Mouse (Mus musculus): Measurements from ENCODE around the gene Klhl3. TPM values are rescaled to one million over a fixed set of nuclear protein-coding genes. Genes with fewer than 3 reads are reported as not detected.
A peak's percentile ranks its signal among the peaks of the same experiment; 100 is the strongest.
"Not testable (repeated sequence)": the region's sequence is repeated elsewhere in the genome, so short reads cannot be mapped to it uniquely, and the experiment has no call there.

Klhl3 gene
- polyA plus RNA-seq, 1 experiment from 2014 or later: 1.8 TPM

DNA sequence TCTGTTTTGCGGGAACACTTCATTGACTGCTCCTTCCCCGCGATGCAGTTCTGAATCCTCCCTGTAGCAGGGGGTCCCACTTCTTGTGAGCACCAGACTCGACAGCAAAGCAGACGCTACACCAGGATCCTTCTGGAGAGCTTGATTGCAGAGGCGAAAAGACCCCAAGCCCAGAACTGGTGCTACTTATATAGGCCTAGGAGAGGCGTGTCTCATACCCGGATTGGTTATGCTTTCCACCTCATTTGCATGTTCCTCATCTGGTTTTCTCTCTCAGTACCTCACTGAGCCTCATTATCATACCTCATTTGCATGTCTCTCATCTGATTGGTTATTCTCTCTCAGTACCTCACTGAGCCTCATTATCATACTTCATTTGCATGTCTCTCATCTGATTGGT is 33.2 kb upstream of the Klhl3 start:
- H3K9me3 ChIP-seq; H3K27me3 ChIP-seq (replicated peaks; ENCODE audit: low read depth, poor library complexity, severe bottlenecking); H3K27ac ChIP-seq (replicated peaks); H3K36me3 ChIP-seq (replicated peaks); H3K4me3 ChIP-seq; DNase-seq (ENCODE audit: low spot score): not testable (repeated sequence)
- 95% methylated on average over 8 of the region's 8 CpGs for WGBS
- H3K4me1 ChIP-seq: peaks cover 12% of the 10 kb centered on the region

DNA sequence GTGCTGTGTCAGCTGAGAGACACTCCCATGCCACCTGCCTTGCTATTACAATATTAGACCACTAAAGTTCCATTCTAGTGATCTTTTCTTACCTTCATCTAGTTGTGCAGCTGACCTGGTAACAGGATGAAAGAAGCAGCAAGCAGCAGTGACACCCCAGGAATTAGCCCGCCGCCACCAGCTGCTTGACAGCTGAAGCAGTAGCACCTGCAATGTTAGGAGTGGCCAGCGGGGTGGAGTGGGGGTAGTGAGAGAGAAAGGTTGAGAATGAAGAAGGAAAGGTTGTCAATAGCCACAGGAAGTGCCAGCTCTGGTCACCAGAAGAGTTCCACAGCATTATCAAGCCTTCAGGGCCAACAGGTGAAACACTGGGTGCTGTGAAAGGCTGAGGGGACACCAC is 18.3 kb upstream of the Klhl3 start:
- Histone ChIP-seq H3K4me3 (no peak overlapping the region), H3K36me3 (replicated peaks) (peaks cover 8% of the 10 kb centered on the region), H3K27ac (replicated peaks) (no peak overlapping the region), H3K4me1 (peaks cover 12% of the 10 kb centered on the region), H3K9me3 (peaks cover 7% of the 10 kb centered on the region; the same call in 1 of the 2 replicates), H3K27me3 (replicated peaks; ENCODE audit: low read depth, poor library complexity, severe bottlenecking) (no peaks in the 10 kb centered on the region)
- 45% methylated on average over 3 of the region's 3 CpGs for WGBS
- no peak for DNase-seq (ENCODE audit: low spot score)

GRCm38 (mm10) chr13:58129687-58130246 is 16.4 kb upstream of the Klhl3 start:
- Histone ChIP-seq H3K4me1 (peaks cover 23% of the 10 kb centered on the region), H3K27me3 (replicated peaks; ENCODE audit: low read depth, poor library complexity, severe bottlenecking) (no peaks in the 10 kb centered on the region), H3K4me3 (peak overlapping the region; percentile 96), H3K27ac (replicated peaks) (peak overlapping the region; percentile 100), H3K36me3 (replicated peaks) (peaks cover 24% of the 10 kb centered on the region), H3K9me3 (no peaks in the 10 kb centered on the region)
- no peak for DNase-seq (ENCODE audit: low spot score)
- 37% methylated on average over 4 of the region's 4 CpGs for WGBS

DNA sequence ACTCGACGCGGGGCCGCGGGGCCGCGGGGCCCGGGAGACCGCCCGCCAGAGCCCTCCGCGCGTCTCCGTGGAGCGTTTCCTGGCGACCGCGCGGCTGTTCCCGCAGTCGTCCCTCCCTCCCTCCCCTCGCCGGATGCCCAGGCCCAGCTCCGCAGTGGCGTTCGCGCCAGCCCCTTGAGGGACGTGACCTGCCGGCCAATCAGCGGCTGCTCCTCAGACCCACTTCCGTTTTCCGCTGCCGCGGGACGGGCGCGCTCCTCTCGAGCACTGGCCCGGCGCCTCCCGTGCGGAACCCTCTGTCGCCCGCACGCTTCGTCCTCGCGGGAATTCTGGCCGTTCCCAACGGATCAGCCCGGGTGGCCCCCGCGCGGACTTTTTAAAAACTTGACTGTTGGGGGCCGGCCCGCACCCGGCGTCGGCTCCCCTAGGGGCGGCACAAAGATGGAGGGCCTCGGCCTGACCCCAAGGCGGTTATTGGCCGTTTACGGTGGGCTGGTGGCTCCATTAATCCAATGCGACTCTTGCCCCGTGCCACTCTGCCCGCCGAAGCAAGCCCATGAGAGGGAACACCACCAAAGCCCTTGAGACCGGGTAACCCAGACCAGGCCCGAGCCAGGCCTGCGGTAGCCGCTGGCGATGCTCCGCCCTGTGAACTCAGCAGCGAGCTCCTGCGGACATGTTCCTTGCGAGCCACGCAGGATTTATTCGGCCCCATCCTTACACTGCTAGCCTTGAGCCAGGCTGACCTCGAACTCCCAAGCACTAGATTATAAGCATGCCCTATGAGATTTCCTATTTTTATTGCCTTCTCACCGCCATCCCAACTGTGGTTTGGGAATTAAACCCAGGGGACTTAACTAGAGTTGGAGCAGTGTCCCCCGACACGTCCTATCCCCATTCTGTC is 15.6 kb upstream of the Klhl3 start:
- H3K9me3 ChIP-seq: no peaks in the 10 kb centered on the region
- peaks cover 27% of the 10 kb centered on the region for H3K36me3 ChIP-seq (replicated peaks)
- under 1% methylated on average over 83 of the region's 83 CpGs for WGBS
- peak overlapping the region; percentile 100 for H3K27ac ChIP-seq (replicated peaks)
- no peaks in the 10 kb centered on the region for H3K27me3 ChIP-seq (replicated peaks; ENCODE audit: low read depth, poor library complexity, severe bottlenecking)
- peak; percentile 96 for DNase-seq (ENCODE audit: low spot score)
- H3K4me1 ChIP-seq: peaks cover 31% of the 10 kb centered on the region
- peak overlapping the region; percentile 96 for H3K4me3 ChIP-seq

DNA sequence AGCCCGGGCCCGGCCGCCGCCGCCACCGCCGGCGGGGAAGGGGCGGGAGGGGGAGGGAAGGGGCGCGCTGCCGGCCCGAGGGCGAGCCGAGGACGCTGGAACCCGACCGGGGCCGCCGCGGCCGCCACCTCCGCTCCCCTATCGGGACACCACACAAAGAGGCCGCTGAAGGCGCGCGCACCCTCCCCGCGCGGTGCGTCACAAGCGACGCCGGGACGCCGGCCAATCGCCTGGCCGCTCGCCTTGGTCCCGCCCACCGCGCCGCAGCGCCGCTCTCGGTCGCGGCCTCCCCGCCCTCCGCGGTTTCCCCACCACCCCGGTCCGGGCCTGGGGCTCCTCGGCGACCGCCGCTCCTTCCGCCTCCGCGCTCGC is 15.0 kb upstream of the Klhl3 start, which contains the start of gene Hnrnpa0:
TSS of gene Hnrnpa0 (minus strand) at position 161 of the 372 bp plus-strand sequence.
- H3K27me3 ChIP-seq (replicated peaks; ENCODE audit: low read depth, poor library complexity, severe bottlenecking): no peaks in the 10 kb centered on the region
- peak; percentile 96 for DNase-seq (ENCODE audit: low spot score)
- peaks cover 33% of the 10 kb centered on the region for H3K4me1 ChIP-seq
- H3K4me3 ChIP-seq: peak within 1 kb of the TSS; percentile 96
- H3K27ac ChIP-seq (replicated peaks): peak within 1 kb of the TSS; percentile 100
- peaks cover 27% of the 10 kb centered on the region for H3K36me3 ChIP-seq (replicated peaks)
- H3K9me3 ChIP-seq: no peaks in the 10 kb centered on the region
- under 1% methylated on average over 62 of the region's 62 CpGs for WGBS

GRCm38 (mm10) chr13:58127766-58128361 is 14.5 kb upstream of the Klhl3 start:
- H3K4me3 ChIP-seq: peak overlapping the region; percentile 96
- no peaks in the 10 kb centered on the region for H3K9me3 ChIP-seq
- H3K27me3 ChIP-seq (replicated peaks; ENCODE audit: low read depth, poor library complexity, severe bottlenecking): no peaks in the 10 kb centered on the region
- WGBS: under 1% methylated on average over 81 of the region's 81 CpGs
- peaks cover 33% of the 10 kb centered on the region for H3K4me1 ChIP-seq
- H3K36me3 ChIP-seq (replicated peaks): peaks cover 27% of the 10 kb centered on the region
- no peak for DNase-seq (ENCODE audit: low spot score)
- peak overlapping the region; percentile 100 for H3K27ac ChIP-seq (replicated peaks)

- H3K9me3 ChIP-seq: no peaks in the 10 kb centered on the region
- DNase-seq (ENCODE audit: low spot score): peak; percentile 51
- under 1% methylated on average over 91 of the region's 92 CpGs for WGBS
- H3K27me3 ChIP-seq (replicated peaks; ENCODE audit: low read depth, poor library complexity, severe bottlenecking): no peaks in the 10 kb centered on the region
- peaks cover 33% of the 10 kb centered on the region for H3K4me1 ChIP-seq
- peaks cover 27% of the 10 kb centered on the region for H3K36me3 ChIP-seq (replicated peaks)
- peak overlapping the region; percentile 96 for H3K4me3 ChIP-seq
- H3K27ac ChIP-seq (replicated peaks): peak overlapping the region; percentile 100
These were observed 13.7 kb upstream of the Klhl3 start for GRCm38 (mm10) chr13:58126862-58127765.

DNA sequence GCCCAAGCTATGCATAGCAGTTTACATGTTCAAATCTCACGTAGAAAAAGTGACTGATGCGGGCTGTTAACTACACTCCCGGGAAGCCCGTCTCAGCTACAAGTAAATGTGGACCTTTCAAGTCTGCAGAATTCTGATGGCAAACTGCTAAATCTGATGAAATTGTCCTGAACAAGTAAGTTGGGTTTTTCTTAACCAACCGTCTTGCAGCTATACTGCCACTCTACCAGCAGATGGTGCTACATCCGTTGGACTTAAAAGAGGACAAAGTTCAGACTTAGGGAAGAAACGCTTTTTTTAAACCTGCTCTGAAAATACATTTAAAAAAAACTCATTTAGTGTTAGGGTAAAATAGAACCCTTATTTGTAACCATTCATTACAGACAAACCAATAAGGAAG is 12.7 kb upstream of the Klhl3 start:
- Histone ChIP-seq H3K4me1 (peaks cover 33% of the 10 kb centered on the region), H3K9me3 (no peaks in the 10 kb centered on the region), H3K27ac (replicated peaks) (no peak overlapping the region), H3K27me3 (replicated peaks; ENCODE audit: low read depth, poor library complexity, severe bottlenecking) (no peaks in the 10 kb centered on the region), H3K4me3 (peak overlapping the region; percentile 96), H3K36me3 (replicated peaks) (peaks cover 27% of the 10 kb centered on the region)
- 41% methylated on average over 7 of the region's 7 CpGs for WGBS
- DNase-seq (ENCODE audit: low spot score): peak; percentile 48

DNA sequence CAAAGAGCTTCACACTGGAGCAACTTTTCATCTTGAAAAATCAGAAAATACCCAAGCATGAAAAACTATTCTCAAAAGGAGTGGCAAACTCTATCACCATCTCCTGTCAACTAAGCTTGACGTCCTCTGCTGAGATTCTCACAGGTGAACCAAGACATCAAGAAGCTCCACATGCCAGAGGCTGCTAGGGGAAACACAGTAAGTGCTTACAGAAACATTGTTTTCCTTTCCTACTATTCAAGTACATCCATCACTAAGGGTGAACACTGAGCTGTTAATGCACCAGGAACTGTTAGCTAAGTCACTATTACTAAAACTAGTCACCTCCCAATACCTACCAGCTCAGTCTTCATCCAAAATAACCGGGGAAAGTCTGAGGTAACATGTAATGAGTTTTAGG is 11.6 kb upstream of the Klhl3 start:
- 65% methylated on average over 2 of the region's 2 CpGs for WGBS

DNA sequence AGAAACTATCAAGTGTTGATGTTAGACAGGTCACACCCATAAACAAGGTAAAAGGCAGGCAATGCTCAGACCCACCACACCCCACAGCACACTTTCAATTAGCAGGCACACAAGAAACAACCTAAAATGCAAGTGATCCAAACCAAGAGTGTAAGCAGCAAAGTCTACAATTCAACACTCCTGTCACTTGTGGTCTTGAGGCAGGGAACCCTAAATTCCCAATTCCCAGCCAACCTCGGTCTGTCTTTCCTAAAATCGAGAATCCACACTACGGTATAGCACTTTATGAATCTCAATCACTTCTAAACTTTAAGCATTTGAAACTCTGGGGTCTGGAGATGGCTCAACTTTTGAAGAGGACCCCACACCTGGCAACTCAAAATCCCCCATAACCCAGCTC is 10.9 kb upstream of the Klhl3 start:
- WGBS: 93% methylated on average over 3 of the region's 3 CpGs
- DNase-seq (ENCODE audit: low spot score): no peak
- Histone ChIP-seq H3K36me3 (replicated peaks) (peaks cover 27% of the 10 kb centered on the region), H3K4me3 (no peak overlapping the region), H3K27ac (replicated peaks) (no peak overlapping the region), H3K4me1 (peaks cover 23% of the 10 kb centered on the region), H3K27me3 (replicated peaks; ENCODE audit: low read depth, poor library complexity, severe bottlenecking) (no peaks in the 10 kb centered on the region), H3K9me3 (no peaks in the 10 kb centered on the region)

More for the DNA sequence above, 11.6 kb upstream of the Klhl3 start:
- no peak for DNase-seq (ENCODE audit: low spot score)
- Histone ChIP-seq H3K4me3 (peak overlapping the region; percentile 96; the same call in 1 of the 2 replicates), H3K27me3 (replicated peaks; ENCODE audit: low read depth, poor library complexity, severe bottlenecking) (no peaks in the 10 kb centered on the region), H3K4me1 (peaks cover 30% of the 10 kb centered on the region), H3K36me3 (replicated peaks) (peaks cover 27% of the 10 kb centered on the region), H3K27ac (replicated peaks) (no peak overlapping the region), H3K9me3 (no peaks in the 10 kb centered on the region)

DNA sequence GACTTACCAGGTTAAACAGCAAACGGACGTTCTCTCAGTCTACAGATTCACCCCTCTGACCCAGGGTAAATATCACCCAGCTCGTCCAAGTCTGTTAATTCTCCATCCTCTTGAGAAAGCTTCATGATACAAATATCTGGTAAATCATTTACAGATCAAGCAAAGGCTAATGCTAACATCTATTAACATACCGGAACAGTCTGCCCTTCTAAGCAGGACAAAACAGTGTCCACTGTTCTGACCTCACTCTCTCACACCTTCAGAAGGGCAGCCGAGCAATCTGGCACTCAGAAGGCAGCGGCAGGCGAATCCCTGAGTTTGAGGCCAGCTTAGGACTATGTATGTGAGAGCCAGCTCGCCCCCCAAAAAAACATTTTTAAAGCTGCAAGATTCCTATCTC is 10.0 kb upstream of the Klhl3 start:
- no peaks in the 10 kb centered on the region for H3K27me3 ChIP-seq (replicated peaks; ENCODE audit: low read depth, poor library complexity, severe bottlenecking)
- no peaks in the 10 kb centered on the region for H3K9me3 ChIP-seq
- H3K36me3 ChIP-seq (replicated peaks): peaks cover 27% of the 10 kb centered on the region
- H3K4me3 ChIP-seq: no peak overlapping the region
- WGBS: 77% methylated on average over 8 of the region's 8 CpGs
- peaks cover 21% of the 10 kb centered on the region for H3K4me1 ChIP-seq
- no peak for DNase-seq (ENCODE audit: low spot score)
- no peak overlapping the region for H3K27ac ChIP-seq (replicated peaks)

DNA sequence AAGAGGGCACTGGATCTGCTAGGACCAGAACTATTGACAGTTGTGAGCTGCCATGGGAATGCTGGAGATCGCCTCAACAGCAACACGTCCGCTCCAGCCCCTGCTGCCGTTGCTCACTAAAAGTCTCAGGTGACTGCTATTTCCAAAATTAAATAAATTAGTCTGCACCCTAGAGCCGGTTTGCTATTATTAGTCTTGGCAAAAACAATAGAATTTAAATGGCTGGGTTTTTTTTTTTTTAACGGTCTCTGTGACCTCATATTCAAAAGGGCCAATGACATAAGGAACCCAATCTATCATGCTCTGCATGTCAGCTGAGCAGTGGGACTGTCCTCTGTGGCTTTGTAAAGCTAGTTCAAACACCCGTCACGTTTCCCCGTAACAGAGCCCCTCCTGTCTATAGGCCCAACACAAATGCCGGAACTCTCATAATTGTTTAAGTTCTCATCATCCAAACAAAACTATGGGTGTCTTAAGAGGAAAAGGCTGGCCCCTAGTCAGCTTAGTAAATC is 9.4 kb upstream of the Klhl3 start:
- Histone ChIP-seq H3K36me3 (replicated peaks) (peaks cover 27% of the 10 kb centered on the region), H3K4me1 (peaks cover 21% of the 10 kb centered on the region), H3K4me3 (no peak overlapping the region), H3K9me3 (no peaks in the 10 kb centered on the region), H3K27ac (replicated peaks) (no peak overlapping the region), H3K27me3 (replicated peaks; ENCODE audit: low read depth, poor library complexity, severe bottlenecking) (no peaks in the 10 kb centered on the region)
- DNase-seq (ENCODE audit: low spot score): no peak
- WGBS: 77% methylated on average over 10 of the region's 10 CpGs

Measured in embryonic facial prominence, embryonic 10.5 days (tissue).